Mouse (Mus musculus): ENCODE data around the gene Gadd45b. TPM values are rescaled to one million over a fixed set of nuclear protein-coding genes. Genes with fewer than 3 reads are reported as not detected.

The Gadd45b gene
- polyA plus RNA-seq, 1 experiment from 2014 or later, result 16.1 TPM

GRCm38 (mm10) chr10:80931695-80932094 is 1.8 kb downstream of the Gadd45b start:
- no peak overlapping the region for H3K27ac ChIP-seq (ENCODE audit: low read depth, low read length)
- WGBS, result 1% methylated on average over 26 of the region's 26 CpGs
- peak overlapping the region; percentile 46 for H3K4me3 ChIP-seq (ENCODE audit: low read length)
- peaks cover 53% of the 10 kb centered on the region for H3K4me1 ChIP-seq (ENCODE audit: control insufficient read depth, insufficient read depth, low read length)
- peak overlapping the region; percentile 31; the same call in 1 of the 2 replicates for H3K9ac ChIP-seq (ENCODE audit: low read depth, low read length)
- peaks cover 50% of the 10 kb centered on the region for H3K27me3 ChIP-seq (ENCODE audit: control insufficient read depth, insufficient read depth, low read length)
- H3K36me3 ChIP-seq (ENCODE audit: control insufficient read depth, insufficient read depth, low read length), result no peaks in the 10 kb centered on the region
- H3K4me2 ChIP-seq (replicated peaks; ENCODE audit: low read depth, low read length), result peak overlapping the region; percentile 85
- H3K9me3 ChIP-seq (ENCODE audit: control insufficient read depth, low read length), result no peaks in the 10 kb centered on the region
- no peak for ATAC-seq (ENCODE audit: low FRiP score, low TSS enrichment)

- no peak overlapping the region for H3K27ac ChIP-seq (ENCODE audit: low read depth, low read length)
- H3K9me3 ChIP-seq (ENCODE audit: control insufficient read depth, low read length), result no peaks in the 10 kb centered on the region
- H3K4me2 ChIP-seq (replicated peaks; ENCODE audit: low read depth, low read length), result peak overlapping the region; percentile 85
- WGBS, result 2% methylated on average over 19 of the region's 20 CpGs
- peaks cover 50% of the 10 kb centered on the region for H3K27me3 ChIP-seq (ENCODE audit: control insufficient read depth, insufficient read depth, low read length)
- H3K9ac ChIP-seq (ENCODE audit: low read depth, low read length), result 0 out of 2 replicates have a peak overlapping the region, but pooled peaks have one; percentile 31
- peak overlapping the region; percentile 46 for H3K4me3 ChIP-seq (ENCODE audit: low read length)
- H3K4me1 ChIP-seq (ENCODE audit: control insufficient read depth, insufficient read depth, low read length), result peaks cover 57% of the 10 kb centered on the region
- H3K36me3 ChIP-seq (ENCODE audit: control insufficient read depth, insufficient read depth, low read length), result no peaks in the 10 kb centered on the region
- ATAC-seq (ENCODE audit: low FRiP score, low TSS enrichment), result no peak
These were observed 2.3 kb downstream of the Gadd45b start for GRCm38 (mm10) chr10:80932206-80932605.

DNA sequence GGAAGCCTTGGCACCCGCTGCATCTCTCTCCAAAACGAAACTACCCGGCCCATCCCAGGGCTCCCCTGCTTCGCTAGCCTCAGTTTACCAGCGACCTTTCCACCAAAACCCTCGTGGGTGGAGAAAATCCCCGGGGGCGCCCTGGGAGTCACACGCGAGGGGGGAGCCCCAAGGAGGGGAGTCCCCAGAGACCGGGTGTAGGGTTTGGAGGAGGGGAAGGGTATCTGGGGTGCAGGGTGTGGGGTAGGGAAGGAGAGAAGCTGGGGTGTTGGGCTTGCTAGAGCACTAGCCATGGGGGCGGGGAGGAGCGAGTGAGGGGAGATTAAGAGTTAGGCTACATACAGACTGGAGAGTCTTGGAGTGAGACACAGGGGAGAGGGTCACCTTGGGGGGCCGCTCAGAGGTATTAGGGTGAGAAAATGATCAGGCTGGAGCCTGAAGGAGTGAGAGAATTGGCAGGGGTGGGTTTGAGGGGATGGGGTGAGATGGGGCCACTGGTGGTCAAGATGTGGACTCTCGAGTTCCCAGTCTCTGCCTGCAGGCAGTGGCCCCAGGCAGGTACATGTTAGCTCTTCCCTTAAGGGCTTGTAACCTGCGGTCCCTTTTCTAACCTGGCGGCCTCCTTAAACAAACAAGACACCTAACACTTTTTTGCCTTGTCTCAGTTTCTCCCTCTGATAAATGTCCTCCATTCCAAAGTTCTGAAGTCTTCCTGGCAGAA is 3.0 kb downstream of the Gadd45b start:
- 0 out of 2 replicates have a peak overlapping the region, but pooled peaks have one; percentile 31 for H3K9ac ChIP-seq (ENCODE audit: low read depth, low read length)
- H3K9me3 ChIP-seq (ENCODE audit: control insufficient read depth, low read length), result no peaks in the 10 kb centered on the region
- peaks cover 62% of the 10 kb centered on the region for H3K4me1 ChIP-seq (ENCODE audit: control insufficient read depth, insufficient read depth, low read length)
- WGBS, result 2% methylated on average over 16 of the region's 17 CpGs
- no peaks in the 10 kb centered on the region for H3K36me3 ChIP-seq (ENCODE audit: control insufficient read depth, insufficient read depth, low read length)
- H3K4me2 ChIP-seq (replicated peaks; ENCODE audit: low read depth, low read length), result peak overlapping the region; percentile 85
- ATAC-seq (ENCODE audit: low FRiP score, low TSS enrichment), result no peak
- peak overlapping the region; percentile 46 for H3K4me3 ChIP-seq (ENCODE audit: low read length)
- no peak overlapping the region for H3K27ac ChIP-seq (ENCODE audit: low read depth, low read length)
- peaks cover 52% of the 10 kb centered on the region for H3K27me3 ChIP-seq (ENCODE audit: control insufficient read depth, insufficient read depth, low read length)

- Histone ChIP-seq H3K9me3 (ENCODE audit: control insufficient read depth, low read length) (no peaks in the 10 kb centered on the region), H3K27ac (ENCODE audit: low read depth, low read length) (no peak overlapping the region), H3K4me2 (replicated peaks; ENCODE audit: low read depth, low read length) (peak overlapping the region; percentile 28), H3K36me3 (ENCODE audit: control insufficient read depth, insufficient read depth, low read length) (no peaks in the 10 kb centered on the region), H3K9ac (ENCODE audit: low read depth, low read length) (no peak overlapping the region), H3K27me3 (ENCODE audit: control insufficient read depth, insufficient read depth, low read length) (peaks cover 53% of the 10 kb centered on the region), H3K4me3 (ENCODE audit: low read length) (peak overlapping the region; percentile 16; the same call in 1 of the 2 replicates), H3K4me1 (ENCODE audit: control insufficient read depth, insufficient read depth, low read length) (peaks cover 66% of the 10 kb centered on the region)
- WGBS, result 3% methylated on average over 21 of the region's 21 CpGs
- ATAC-seq (ENCODE audit: low FRiP score, low TSS enrichment), result no peak
These were observed 3.6 kb downstream of the Gadd45b start for GRCm38 (mm10) chr10:80933421-80933979.

GRCm38 (mm10) chr10:80934136-80934985 is 4.5 kb downstream of the Gadd45b start:
- no peaks in the 10 kb centered on the region for H3K9me3 ChIP-seq (ENCODE audit: control insufficient read depth, low read length)
- peaks cover 75% of the 10 kb centered on the region for H3K4me1 ChIP-seq (ENCODE audit: control insufficient read depth, insufficient read depth, low read length)
- WGBS, result 46% methylated on average over 14 of the region's 14 CpGs
- no peak overlapping the region for H3K27ac ChIP-seq (ENCODE audit: low read depth, low read length)
- no peak overlapping the region; the same call in 1 of the 2 replicates for H3K4me3 ChIP-seq (ENCODE audit: low read length)
- no peak overlapping the region for H3K4me2 ChIP-seq (replicated peaks; ENCODE audit: low read depth, low read length)
- no peak overlapping the region for H3K9ac ChIP-seq (ENCODE audit: low read depth, low read length)
- no peak for ATAC-seq (ENCODE audit: low FRiP score, low TSS enrichment)
- H3K36me3 ChIP-seq (ENCODE audit: control insufficient read depth, insufficient read depth, low read length), result no peaks in the 10 kb centered on the region
- H3K27me3 ChIP-seq (ENCODE audit: control insufficient read depth, insufficient read depth, low read length), result peaks cover 53% of the 10 kb centered on the region

DNA sequence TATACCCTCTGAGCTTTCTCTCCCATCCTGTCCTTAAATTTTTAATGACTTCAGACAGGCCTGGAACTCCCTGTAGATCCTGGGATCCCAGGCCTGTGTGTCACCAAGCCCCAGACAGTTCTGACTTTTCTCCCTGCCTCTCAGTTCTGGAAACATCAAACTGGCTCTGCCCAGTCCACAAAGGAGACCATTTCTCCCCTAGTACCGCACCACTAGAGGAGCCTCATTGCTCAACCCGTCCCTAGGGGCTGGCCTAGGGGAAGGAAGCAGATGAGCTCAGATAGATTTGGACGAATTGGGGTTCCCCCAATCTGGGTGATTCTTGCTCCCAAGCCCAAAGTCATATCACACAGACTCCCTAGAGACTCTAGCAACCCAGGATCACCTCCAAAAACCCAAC is 5.4 kb downstream of the Gadd45b start:
- WGBS, result 13% methylated on average over 3 of the region's 3 CpGs
- H3K27ac ChIP-seq (ENCODE audit: low read depth, low read length), result no peak overlapping the region
- H3K4me1 ChIP-seq (ENCODE audit: control insufficient read depth, insufficient read depth, low read length), result peaks cover 81% of the 10 kb centered on the region
- H3K27me3 ChIP-seq (ENCODE audit: control insufficient read depth, insufficient read depth, low read length), result peaks cover 53% of the 10 kb centered on the region
- H3K4me3 ChIP-seq (ENCODE audit: low read length), result no peak overlapping the region
- no peak overlapping the region for H3K9ac ChIP-seq (ENCODE audit: low read depth, low read length)
- no peaks in the 10 kb centered on the region for H3K36me3 ChIP-seq (ENCODE audit: control insufficient read depth, insufficient read depth, low read length)
- no peak for ATAC-seq (ENCODE audit: low FRiP score, low TSS enrichment)
- no peak overlapping the region; the same call in 1 of the 2 replicates for H3K4me2 ChIP-seq (replicated peaks; ENCODE audit: low read depth, low read length)
- H3K9me3 ChIP-seq (ENCODE audit: control insufficient read depth, low read length), result no peaks in the 10 kb centered on the region

DNA sequence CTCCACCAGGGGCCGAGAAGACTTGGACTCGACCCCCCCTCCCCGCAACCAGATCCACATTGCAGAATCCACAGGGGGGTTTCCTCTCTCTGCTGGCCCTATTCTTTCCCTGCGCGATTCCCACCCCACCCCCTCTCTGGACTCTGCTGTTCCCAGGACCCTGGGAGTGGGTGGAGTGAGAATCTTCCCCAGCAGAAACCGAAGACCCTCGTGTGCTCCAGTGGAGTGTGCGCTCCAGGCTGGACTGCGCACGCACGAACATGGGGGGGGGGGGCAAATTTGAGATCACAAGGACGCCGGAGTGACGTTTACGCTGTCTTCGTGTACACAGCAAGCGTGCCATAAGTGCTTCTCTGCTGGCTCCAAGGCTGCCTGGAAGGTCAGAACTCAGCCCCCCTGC is 5.8 kb downstream of the Gadd45b start:
- Histone ChIP-seq H3K36me3 (ENCODE audit: control insufficient read depth, insufficient read depth, low read length) (no peaks in the 10 kb centered on the region), H3K27ac (ENCODE audit: low read depth, low read length) (no peak overlapping the region), H3K27me3 (ENCODE audit: control insufficient read depth, insufficient read depth, low read length) (peaks cover 52% of the 10 kb centered on the region), H3K9me3 (ENCODE audit: control insufficient read depth, low read length) (no peaks in the 10 kb centered on the region), H3K4me1 (ENCODE audit: control insufficient read depth, insufficient read depth, low read length) (peaks cover 81% of the 10 kb centered on the region), H3K4me2 (replicated peaks; ENCODE audit: low read depth, low read length) (peak overlapping the region; percentile 62), H3K4me3 (ENCODE audit: low read length) (no peak overlapping the region), H3K9ac (ENCODE audit: low read depth, low read length) (peak overlapping the region; percentile 7; the same call in 1 of the 2 replicates)
- no peak for ATAC-seq (ENCODE audit: low FRiP score, low TSS enrichment)
- WGBS, result 10% methylated on average over 17 of the region's 17 CpGs

- Histone ChIP-seq H3K4me1 (ENCODE audit: control insufficient read depth, insufficient read depth, low read length) (peaks cover 81% of the 10 kb centered on the region), H3K4me3 (ENCODE audit: low read length) (peak overlapping the region; percentile 35), H3K9me3 (ENCODE audit: control insufficient read depth, low read length) (no peaks in the 10 kb centered on the region), H3K36me3 (ENCODE audit: control insufficient read depth, insufficient read depth, low read length) (no peaks in the 10 kb centered on the region), H3K4me2 (replicated peaks; ENCODE audit: low read depth, low read length) (peak overlapping the region; percentile 62), H3K27ac (ENCODE audit: low read depth, low read length) (no peak overlapping the region), H3K27me3 (ENCODE audit: control insufficient read depth, insufficient read depth, low read length) (peaks cover 46% of the 10 kb centered on the region), H3K9ac (ENCODE audit: low read depth, low read length) (peak overlapping the region; percentile 55)
- peak; percentile 25; the same call in 1 of the 2 replicates for ATAC-seq (ENCODE audit: low FRiP score, low TSS enrichment)
- 1% methylated on average over 33 of the region's 37 CpGs for WGBS
These were observed 6.4 kb downstream of the Gadd45b start for GRCm38 (mm10) chr10:80936135-80936809.
